Mouse (Mus musculus) brain, embryonic 14.5 days (tissue): ENCODE measurements at regions not wholly inside any gene's neighbourhood (a gene's known extent, or its start where the extent isn't known, plus 50 kb on each side); places are given as distances from the start of the nearest gene placed in this dataset.

Experiments
- DNase-seq: peaks from one replicate; pipeline ENCODE4 v3.0.0-alpha.2; 2011; ENCODE audit warnings: low read depth
- CTCF ChIP-seq: fragments of 200-500 bp; IDR thresholded peaks from 2 replicates; pipeline ENCODE4 v1.5.1; 2012; ENCODE audit warnings: inconsistent platforms, mild to moderate bottlenecking, moderate library complexity, borderline replicate concordance; ENCODE audit not compliant: insufficient read depth, insufficient read length; ENCODE audit errors: extremely low read depth
- POLR2A ChIP-seq: fragments of 200-500 bp; IDR thresholded peaks from 2 replicates; pipeline ENCODE4 v1.6.1; 2012; ENCODE audit warnings: mild to moderate bottlenecking, inconsistent platforms, borderline replicate concordance; ENCODE audit not compliant: poor library complexity, insufficient read depth, insufficient read length, severe bottlenecking; ENCODE audit errors: extremely low read depth

DNA sequence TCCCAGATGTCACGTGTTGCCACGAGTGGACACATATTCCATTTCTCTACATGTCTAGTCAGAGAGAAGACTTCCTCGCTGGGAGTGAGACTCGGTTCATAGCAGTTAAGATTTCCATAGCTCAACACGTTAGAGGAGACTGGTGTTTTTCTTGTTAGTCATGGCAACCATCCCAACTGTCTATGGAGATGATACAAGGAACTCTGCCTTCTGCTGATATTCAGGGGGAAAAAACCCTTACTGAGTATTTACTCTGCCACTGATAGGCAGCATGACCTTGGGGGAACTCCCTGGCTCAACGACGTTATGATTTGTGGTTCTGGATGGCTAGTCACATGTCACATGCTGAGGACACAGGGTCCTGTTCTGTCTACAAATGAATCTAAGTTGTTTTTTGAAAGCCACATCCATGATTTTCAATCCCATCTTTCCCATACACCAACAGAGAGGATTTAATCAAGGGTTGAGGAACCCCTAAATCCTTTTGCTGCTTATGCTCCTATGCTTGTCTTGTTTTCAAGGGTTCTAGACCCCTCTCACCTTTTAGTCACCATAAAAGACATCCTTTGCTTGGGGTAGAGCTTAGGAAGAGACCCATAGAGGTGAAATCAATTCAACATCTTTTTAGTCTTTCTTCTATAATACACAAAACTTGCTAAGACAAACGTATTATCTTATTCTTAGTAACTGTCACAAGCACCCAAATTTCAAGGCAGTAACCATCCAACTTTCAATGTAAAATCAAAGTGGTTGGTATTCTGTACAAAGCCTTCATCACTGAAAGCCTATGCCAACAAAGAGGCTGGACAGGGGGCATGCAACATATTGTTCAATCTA, 50.2 kb upstream of the Adtrp start:
- TF ChIP-seq POLR2A (no peak), CTCF (no peak)
- DNase-seq, result no peak
